Mouse (Mus musculus): Measurements from ENCODE around the gene Scd4. TPM values are rescaled to one million over a fixed set of nuclear protein-coding genes. Genes with fewer than 3 reads are reported as not detected.

Scd4 gene
- polyA plus RNA-seq, 1 experiment: 2.7 TPM

GRCm38 (mm10) chr19:44335876-44336662 is 3.2 kb downstream of the Scd4 start:
- no peak for TF ChIP-seq CTCF (IDR thresholded peaks at IDR 0.05; ENCODE audit: borderline replicate concordance, control insufficient read depth, extremely low read depth, insufficient read depth, low read length, poor library complexity)
- no peak for TF ChIP-seq POLR2A (IDR thresholded peaks at IDR 0.05; ENCODE audit: control insufficient read depth, extremely low read depth, insufficient read depth, low read length, poor library complexity)
- H3K27ac ChIP-seq (ENCODE audit: control insufficient read depth, insufficient read depth, low read length): no peak overlapping the region
- DNase-seq: no peak
- no peak overlapping the region for H3K4me3 ChIP-seq (ENCODE audit: control insufficient read depth, insufficient read depth, low read length)
- no peaks in the 10 kb centered on the region for H3K4me1 ChIP-seq (replicated peaks; ENCODE audit: control insufficient read depth, insufficient read depth, low read length)
- H3K27me3 ChIP-seq (ENCODE audit: control insufficient read depth, insufficient read depth, low read length): no peaks in the 10 kb centered on the region
- WGBS: 93% methylated on average over 6 of the region's 6 CpGs
- no peaks in the 10 kb centered on the region for H3K36me3 ChIP-seq (ENCODE audit: control insufficient read depth, insufficient read depth, low read length)

GRCm38 (mm10) chr19:44349689-44350088 is 16.8 kb downstream of the Scd4 start:
- no peak for TF ChIP-seq CTCF (IDR thresholded peaks at IDR 0.05; ENCODE audit: borderline replicate concordance, control insufficient read depth, extremely low read depth, insufficient read depth, low read length, poor library complexity)
- TF ChIP-seq POLR2A (IDR thresholded peaks at IDR 0.05; ENCODE audit: control insufficient read depth, extremely low read depth, insufficient read depth, low read length, poor library complexity): no peak
- Histone ChIP-seq H3K4me3 (ENCODE audit: control insufficient read depth, insufficient read depth, low read length) (no peak overlapping the region), H3K27me3 (ENCODE audit: control insufficient read depth, insufficient read depth, low read length) (no peaks in the 10 kb centered on the region), H3K36me3 (ENCODE audit: control insufficient read depth, insufficient read depth, low read length) (no peaks in the 10 kb centered on the region), H3K4me1 (replicated peaks; ENCODE audit: control insufficient read depth, insufficient read depth, low read length) (no peaks in the 10 kb centered on the region), H3K27ac (ENCODE audit: control insufficient read depth, insufficient read depth, low read length) (no peak overlapping the region)
- WGBS: 69% methylated on average over 8 of the region's 8 CpGs
- no peak for DNase-seq

GRCm38 (mm10) chr19:44351756-44352155 is 18.9 kb downstream of the Scd4 start:
- DNase-seq: no peak
- Histone ChIP-seq H3K4me1 (replicated peaks; ENCODE audit: control insufficient read depth, insufficient read depth, low read length) (no peaks in the 10 kb centered on the region), H3K36me3 (ENCODE audit: control insufficient read depth, insufficient read depth, low read length) (no peaks in the 10 kb centered on the region), H3K27me3 (ENCODE audit: control insufficient read depth, insufficient read depth, low read length) (no peaks in the 10 kb centered on the region), H3K4me3 (ENCODE audit: control insufficient read depth, insufficient read depth, low read length) (no peak overlapping the region), H3K27ac (ENCODE audit: control insufficient read depth, insufficient read depth, low read length) (no peak overlapping the region)
- no peak for TF ChIP-seq POLR2A (IDR thresholded peaks at IDR 0.05; ENCODE audit: control insufficient read depth, extremely low read depth, insufficient read depth, low read length, poor library complexity)
- no peak for TF ChIP-seq CTCF (IDR thresholded peaks at IDR 0.05; ENCODE audit: borderline replicate concordance, control insufficient read depth, extremely low read depth, insufficient read depth, low read length, poor library complexity)
- 89% methylated on average over 7 of the region's 7 CpGs for WGBS

GRCm38 (mm10) chr19:44358700-44359099 is 25.8 kb downstream of the Scd4 start:
- no peaks in the 10 kb centered on the region for H3K27me3 ChIP-seq (ENCODE audit: control insufficient read depth, insufficient read depth, low read length)
- no peak for TF ChIP-seq POLR2A (IDR thresholded peaks at IDR 0.05; ENCODE audit: control insufficient read depth, extremely low read depth, insufficient read depth, low read length, poor library complexity)
- TF ChIP-seq CTCF (IDR thresholded peaks at IDR 0.05; ENCODE audit: borderline replicate concordance, control insufficient read depth, extremely low read depth, insufficient read depth, low read length, poor library complexity): no peak
- no peaks in the 10 kb centered on the region for H3K36me3 ChIP-seq (ENCODE audit: control insufficient read depth, insufficient read depth, low read length)
- H3K4me3 ChIP-seq (ENCODE audit: control insufficient read depth, insufficient read depth, low read length): no peak overlapping the region
- no peak for DNase-seq
- no peak overlapping the region for H3K27ac ChIP-seq (ENCODE audit: control insufficient read depth, insufficient read depth, low read length)
- WGBS: 90% methylated on average over 8 of the region's 8 CpGs
- H3K4me1 ChIP-seq (replicated peaks; ENCODE audit: control insufficient read depth, insufficient read depth, low read length): no peaks in the 10 kb centered on the region

- peak; percentile 66 for DNase-seq
- Histone ChIP-seq H3K4me1 (replicated peaks; ENCODE audit: control insufficient read depth, insufficient read depth, low read length) (no peaks in the 10 kb centered on the region), H3K36me3 (ENCODE audit: control insufficient read depth, insufficient read depth, low read length) (no peaks in the 10 kb centered on the region), H3K27me3 (ENCODE audit: control insufficient read depth, insufficient read depth, low read length) (no peaks in the 10 kb centered on the region), H3K27ac (ENCODE audit: control insufficient read depth, insufficient read depth, low read length) (no peak overlapping the region), H3K4me3 (ENCODE audit: control insufficient read depth, insufficient read depth, low read length) (no peak overlapping the region)
- WGBS: 15% methylated on average over 13 of the region's 13 CpGs
- TF ChIP-seq POLR2A (IDR thresholded peaks at IDR 0.05; ENCODE audit: control insufficient read depth, extremely low read depth, insufficient read depth, low read length, poor library complexity) (no peak), CTCF (IDR thresholded peaks at IDR 0.05; ENCODE audit: borderline replicate concordance, control insufficient read depth, extremely low read depth, insufficient read depth, low read length, poor library complexity) (peak; percentile 92)
Observed at GRCm38 (mm10) chr19:44363529-44363928, 30.6 kb downstream of the Scd4 start.

- no peak overlapping the region for H3K4me3 ChIP-seq (ENCODE audit: control insufficient read depth, insufficient read depth, low read length)
- no peaks in the 10 kb centered on the region for H3K36me3 ChIP-seq (ENCODE audit: control insufficient read depth, insufficient read depth, low read length)
- no peaks in the 10 kb centered on the region for H3K27me3 ChIP-seq (ENCODE audit: control insufficient read depth, insufficient read depth, low read length)
- 83% methylated on average over 8 of the region's 8 CpGs for WGBS
- no peak overlapping the region for H3K27ac ChIP-seq (ENCODE audit: control insufficient read depth, insufficient read depth, low read length)
- no peaks in the 10 kb centered on the region for H3K4me1 ChIP-seq (replicated peaks; ENCODE audit: control insufficient read depth, insufficient read depth, low read length)
- DNase-seq: no peak
- TF ChIP-seq CTCF (IDR thresholded peaks at IDR 0.05; ENCODE audit: borderline replicate concordance, control insufficient read depth, extremely low read depth, insufficient read depth, low read length, poor library complexity) (no peak), POLR2A (IDR thresholded peaks at IDR 0.05; ENCODE audit: control insufficient read depth, extremely low read depth, insufficient read depth, low read length, poor library complexity) (no peak)
Observed at GRCm38 (mm10) chr19:44364029-44364428, 31.1 kb downstream of the Scd4 start.
